Mouse (Mus musculus): ENCODE measurements at regions not wholly inside any gene's neighbourhood (a gene's known extent, or its start where the extent isn't known, plus 50 kb on each side); places are given as distances from the start of the nearest gene placed in this dataset.

DNA sequence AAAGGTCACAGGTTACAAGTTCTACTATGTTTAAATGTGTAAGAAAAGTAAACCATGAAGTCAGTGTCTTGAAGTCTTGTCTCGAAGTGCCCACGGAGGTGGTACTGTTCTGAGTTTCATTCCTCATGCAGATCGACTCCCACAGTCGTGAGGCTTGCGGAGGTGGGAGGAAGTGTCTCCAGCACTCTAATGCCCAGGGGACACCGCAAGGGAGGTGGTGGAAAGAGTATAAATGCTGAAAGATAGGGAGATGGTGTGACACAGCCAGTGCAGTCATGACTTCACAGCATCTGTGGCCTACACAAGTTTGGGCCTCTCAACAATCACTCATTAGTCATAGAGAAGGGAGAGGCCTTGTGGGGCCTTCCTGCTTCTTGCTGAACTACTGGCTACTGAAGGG, 112.8 kb upstream of the Adra1d start:
- CTCF ChIA-PET, result no interaction called here

DNA sequence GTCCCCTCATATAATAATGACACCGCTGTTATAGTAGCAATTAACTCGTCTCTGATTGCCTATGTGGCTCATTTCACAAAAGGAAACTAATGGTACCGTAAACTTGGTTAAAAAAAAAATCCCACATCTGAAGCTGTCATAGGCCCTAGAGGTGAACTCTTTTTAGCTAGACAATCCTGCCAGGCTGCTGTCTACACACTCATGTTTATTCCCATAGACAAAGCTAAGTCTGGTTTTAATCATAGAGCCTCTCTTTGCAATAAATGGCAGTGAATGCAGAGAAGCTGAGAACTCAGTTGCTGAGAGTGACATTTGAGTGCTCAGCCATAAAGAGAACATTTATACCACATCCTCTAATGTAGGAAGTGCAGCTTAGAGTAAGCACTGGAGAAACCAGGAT, 111.3 kb upstream of the Adra1d start:
- CTCF ChIA-PET, result no interaction called here

DNA sequence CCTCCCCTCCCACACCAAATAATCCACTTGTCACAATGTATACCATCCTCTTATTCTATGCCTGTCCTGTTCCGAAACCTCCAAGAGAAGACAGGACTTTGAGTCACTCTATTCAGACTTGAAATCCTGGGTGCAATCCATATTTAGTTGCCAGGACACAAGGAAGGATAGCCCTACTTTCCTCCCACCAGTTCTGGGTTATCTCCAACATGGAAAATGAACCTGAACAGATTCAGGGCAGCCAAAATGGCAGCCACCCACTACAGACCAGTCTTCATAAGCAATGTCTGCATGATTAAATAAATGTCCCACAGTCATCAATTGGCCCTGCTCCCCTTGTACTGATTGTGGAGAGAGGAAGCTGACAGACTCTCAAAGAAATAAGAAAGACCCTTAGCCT, 110.6 kb upstream of the Adra1d start:
- CTCF ChIA-PET, result no interaction called here

DNA sequence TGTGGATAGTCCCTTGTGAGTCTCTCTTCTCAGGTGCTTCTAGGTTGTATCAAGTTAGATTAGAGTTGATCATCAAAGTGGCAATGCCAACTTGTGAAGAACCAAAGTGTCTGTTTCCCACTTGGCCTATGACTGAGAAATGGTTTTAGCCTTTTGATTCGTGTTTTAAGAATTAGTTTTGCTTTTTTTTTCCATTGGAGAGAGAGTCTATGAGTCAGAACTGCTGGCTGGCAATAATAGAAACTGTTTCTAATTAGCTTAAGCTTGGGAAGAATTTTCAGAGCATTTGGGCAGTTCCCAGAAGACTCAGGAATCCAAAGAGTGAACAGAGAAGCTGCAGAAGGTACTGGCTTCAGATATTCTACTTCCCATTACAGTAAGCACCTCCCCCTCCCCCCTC, 110.1 kb upstream of the Adra1d start:
- CTCF ChIA-PET, result no interaction called here

DNA sequence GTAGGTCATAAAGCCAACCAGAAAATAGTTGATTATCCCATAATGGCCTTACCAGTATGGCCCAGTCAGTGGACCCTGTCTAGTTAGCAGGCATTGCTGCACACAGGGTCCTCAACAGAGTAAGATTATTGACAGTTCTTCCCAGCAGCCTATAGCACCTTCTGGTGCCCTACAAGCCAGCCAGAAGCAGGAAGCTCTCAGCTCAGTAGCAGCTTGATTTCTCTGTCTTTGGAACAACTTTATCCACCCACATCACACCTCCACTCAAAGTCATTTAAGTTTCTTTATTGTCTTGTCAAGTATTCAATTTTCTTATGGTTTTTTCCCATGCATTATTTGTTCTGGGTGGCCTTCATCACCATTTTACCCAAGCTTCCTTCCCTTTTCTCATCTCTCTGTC, 108.8 kb upstream of the Adra1d start:
- CTCF ChIA-PET, result no interaction called here

DNA sequence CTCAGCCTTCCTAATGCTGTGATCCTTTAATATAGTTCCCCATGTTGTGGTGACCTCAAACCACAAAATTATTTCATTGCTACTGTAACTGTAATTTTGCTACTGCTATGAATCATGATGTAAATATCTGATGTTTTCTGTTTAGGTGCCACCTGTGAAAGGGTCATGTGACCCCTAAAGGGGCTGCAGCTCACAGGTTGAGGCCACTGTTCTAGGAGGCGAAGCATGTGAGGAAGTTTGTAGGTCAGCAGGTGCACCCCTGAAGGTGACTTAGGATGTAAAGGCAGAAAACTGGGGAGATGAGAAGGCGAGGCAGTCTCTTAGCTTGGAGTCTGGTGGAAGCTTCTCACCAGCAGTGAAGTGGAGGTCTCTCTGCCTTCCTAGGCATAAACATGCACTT, 105.8 kb upstream of the Adra1d start:
- CTCF ChIA-PET, result no interaction called here

DNA sequence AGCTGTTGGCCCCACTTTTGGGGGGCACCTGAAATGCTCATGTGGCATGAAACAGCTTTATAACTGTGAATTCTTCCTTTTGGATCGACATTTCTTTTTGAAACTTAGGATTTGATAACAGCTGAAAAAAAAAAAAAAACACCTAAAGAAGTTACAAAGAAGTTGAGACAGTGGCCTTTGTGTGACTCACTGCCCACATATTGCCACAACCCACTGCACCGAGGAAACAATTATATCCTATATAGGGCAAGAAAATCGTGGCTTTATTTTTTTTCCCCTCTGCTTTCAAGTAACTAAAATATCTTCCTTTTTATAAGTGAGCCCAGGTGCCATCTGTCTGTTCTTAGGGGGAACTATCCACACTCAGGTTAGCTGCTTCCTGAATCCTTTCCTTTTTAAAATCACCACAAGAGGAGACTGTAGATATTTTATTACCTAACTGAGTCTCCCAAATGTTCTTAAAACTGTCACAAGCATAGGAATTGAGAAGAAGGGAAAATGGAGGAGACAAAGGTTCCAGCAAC, 104.8 kb upstream of the Adra1d start:
- CTCF ChIA-PET, result no interaction called here

DNA sequence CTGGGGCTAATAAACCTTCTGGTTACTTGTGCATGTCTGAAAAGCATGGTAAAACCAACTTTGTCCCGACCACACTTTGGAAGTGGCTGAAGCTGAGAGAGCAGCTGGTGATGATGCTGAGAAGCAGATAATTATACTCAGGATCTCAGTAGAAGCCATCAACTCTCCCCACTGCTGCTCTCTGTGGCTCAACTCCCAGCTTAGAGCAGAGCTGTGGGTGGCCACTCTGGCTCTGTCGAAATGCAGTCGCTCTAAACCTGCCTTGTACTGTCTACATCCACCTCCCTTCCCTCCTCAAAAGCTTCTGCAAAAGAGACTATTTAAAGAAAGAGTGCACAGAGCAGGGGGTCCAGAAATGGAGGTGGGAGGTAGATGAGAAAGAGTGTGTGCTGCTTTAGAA, 102.5 kb upstream of the Adra1d start:
- CTCF ChIA-PET, result no interaction called here

DNA sequence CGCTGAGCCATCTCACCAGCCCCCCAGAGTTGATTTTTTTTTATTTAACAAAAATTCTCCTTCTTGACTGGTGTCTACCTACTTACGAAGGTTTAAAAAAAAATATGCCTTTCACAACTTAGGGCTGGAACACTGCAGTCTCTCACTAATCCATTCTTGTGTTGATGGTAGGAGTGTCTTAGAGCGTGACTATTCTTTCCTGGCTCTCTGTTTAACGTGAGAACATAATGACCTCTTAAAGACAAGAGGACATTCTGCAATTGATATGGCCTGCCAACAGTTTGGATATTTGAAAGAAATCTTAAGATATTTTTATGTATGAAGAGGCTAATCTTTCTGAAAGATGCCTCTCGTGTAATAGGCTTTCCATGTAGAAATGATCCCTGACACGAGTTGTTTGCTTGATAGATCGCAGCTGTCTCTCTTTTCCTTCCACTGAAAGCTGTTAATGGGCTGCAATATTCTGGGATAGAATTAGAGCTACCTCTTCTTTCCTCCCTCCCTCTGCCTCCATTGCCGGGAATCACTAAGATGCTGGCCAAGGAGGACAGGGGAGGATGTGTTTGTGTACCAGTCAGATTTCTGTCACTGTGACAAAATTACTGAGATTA, 101.2 kb upstream of the Adra1d start:
- CTCF ChIA-PET, result no interaction called here

DNA sequence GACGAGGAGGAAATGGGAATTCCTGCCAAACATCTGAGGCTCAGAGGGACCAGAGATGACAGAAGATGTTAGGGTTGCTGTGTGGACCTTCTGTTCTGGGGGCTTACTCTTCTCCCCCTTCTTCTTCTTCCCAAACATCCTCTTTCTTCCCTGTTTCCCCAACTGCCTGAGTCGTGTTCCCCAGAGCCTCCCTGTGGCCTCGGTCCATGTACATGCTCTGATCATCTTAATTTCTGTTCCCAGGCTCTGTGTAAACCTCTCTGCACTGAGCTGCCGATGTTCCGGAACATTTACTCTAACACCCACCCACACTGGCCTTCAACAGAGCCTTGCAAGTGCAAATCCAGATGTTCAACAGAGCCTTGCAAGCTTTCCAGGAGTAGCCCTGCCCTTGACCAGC, 90.1 kb upstream of the Adra1d start:
- CTCF ChIA-PET, result no interaction called here

DNA sequence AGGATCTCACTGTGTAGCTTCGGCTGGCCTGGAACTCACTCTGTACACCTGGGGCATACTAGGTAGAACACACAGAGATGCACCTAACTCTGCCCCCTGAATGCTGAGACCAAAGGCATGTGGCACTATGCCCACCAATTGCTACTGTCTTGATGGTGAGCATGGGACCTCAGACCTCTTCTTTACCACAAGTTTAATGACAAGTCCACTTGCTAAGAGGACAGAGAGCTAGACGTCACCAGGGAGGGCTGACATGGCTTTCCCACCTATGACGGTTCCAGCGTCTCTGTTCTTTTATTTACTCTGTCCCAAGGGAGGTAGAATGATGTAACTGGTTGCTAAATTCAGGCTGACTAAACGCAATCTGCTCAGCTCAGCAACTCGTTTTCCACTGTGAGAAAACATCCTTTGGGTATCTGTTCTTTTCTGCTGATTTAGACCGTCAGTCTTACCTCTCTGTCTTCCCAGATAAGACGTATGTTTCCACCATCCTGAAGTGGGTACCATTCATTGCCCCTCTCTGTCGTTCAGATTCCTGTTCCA, 88.6 kb upstream of the Adra1d start:
- CTCF ChIA-PET, result no interaction called here

DNA sequence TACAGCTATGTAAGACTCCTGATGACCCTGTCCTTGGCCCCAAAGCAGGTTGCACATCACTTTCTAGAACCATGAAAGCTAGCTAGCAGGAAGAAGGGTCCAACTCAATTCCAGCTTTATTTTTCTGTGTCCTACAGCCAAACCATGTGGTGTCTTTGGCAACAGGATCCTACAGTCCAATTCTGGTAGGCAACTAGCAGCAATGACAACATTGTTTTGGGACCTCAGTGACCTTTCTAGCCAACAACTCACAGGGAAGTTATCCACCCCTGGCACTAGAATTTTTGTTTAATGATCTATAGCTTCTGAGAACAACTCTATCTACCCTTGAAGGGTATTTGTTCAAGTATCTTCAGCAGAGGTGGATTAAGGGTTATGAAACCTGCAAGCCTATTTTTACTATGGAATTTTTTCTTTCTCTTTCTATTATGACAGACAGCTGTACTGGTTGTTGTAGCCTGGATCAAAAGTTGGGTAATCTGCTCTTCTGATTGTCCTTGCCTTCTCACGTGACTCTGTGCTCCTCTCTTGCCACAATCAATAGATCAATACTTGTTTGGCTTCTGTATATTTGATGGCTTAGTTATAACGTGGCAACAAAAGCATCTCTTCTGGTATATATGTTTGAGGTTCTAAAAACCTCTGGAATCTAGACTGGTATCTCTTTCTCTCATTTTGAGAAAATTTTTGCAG, 82.2 kb upstream of the Adra1d start:
- CTCF ChIA-PET, result no interaction called here

DNA sequence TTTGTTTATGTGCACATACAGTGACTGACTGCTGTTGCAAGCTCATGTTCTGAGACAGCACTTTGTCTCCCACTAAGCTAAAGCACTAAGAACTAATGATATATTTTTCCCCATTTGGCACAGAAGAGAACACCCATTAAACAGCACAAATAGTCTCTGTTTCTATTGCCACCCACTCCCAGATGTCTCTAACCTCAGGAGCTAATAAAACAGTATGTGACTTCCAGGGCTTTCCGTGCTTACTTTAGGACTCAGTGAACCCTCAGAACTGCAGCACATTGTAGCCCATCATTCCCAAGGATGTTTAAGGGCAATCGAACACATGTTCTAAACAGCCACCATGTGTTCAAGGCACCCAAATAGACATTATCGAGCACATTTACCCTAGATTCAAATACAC, 80.4 kb upstream of the Adra1d start:
- CTCF ChIA-PET, result no interaction called here

DNA sequence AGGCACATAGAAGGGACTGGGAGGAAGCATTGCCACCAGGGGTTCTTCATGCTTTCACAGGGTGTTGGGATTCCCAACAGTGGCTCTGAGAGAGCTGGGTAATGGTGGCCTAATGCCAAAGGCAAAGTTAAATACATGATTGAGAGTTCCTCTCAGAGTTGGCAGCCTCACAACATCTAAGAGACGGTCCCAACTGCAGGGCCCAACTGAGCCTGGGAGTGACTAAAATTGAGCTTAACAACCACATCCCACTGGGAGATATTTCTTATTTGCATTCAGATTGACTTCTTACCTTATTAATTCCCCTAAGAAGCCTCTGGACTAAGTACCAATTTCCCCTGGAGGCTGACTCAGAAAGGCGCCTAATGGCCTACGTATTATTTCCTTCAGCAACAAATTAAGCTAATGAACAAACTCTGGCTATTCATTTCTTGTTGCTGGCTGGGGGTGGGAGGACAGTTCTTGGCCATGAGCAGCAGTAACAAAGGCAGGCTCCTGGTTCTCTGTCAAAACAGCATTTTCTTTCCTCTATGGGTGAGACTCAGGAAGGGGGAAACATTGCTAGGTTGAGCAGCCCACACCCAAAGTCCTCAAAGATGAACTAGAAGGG, 77.0 kb upstream of the Adra1d start:
- CTCF ChIA-PET, result no interaction called here

DNA sequence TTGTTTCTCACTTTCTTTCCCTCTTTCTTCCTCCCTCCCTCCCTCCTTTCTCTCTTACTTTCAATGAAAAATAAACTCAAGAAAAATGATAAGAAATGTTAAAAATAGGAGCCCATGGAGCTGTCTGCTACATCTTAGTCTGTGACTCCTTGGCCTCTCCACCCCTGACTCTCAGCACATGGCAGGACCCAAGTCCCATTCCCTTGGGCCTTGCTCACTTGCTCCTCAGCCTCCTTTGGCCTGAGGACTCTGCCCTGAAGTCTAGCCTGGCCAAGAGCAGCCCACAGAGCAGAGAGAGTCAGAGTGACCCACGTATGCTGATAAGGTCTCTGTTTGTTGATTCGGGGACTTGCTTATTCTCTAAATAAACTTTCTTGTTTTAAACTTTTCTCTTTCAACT, 73.7 kb upstream of the Adra1d start:
- CTCF ChIA-PET, result no interaction called here

DNA sequence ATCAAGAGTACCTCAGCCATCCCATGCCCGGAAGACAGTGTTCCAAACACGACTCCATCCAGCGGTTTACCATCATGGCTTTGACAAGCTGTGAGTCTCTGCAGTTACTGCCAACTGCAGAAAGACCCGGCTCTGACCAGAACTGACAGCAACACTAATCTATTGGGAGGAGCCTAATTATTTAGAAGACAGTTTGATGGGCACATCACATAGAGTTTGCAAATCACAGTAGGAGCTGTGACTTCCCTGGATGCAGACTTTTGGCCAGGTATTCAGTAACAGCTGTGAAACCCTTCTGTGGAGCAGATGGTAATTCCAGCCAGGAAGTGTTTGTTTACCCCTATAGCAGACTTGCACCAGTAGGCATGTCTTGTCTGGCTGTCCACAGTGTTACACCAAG, 55.8 kb upstream of the Adra1d start:
- CTCF ChIA-PET, result no interaction called here

DNA sequence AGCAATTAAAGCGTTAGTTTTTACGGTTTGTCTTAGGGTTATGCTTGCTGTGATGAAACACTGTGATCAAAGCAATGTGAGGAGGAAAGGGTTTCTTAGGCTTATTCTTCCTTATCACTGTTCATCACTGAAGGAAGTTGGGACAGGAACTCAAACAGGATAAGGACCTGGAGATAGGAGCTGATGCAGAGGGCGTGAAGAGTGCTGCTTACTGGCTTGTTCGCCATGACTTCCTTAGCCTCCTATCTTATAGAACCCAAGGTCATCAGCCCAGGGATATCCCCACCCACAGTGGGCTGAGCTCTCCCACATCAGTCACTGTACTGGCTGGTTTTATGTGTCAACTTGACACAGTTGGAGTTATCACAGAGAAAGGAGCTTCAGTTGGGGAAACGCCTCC, 50.4 kb upstream of the Adra1d start:
- CTCF ChIA-PET, result no interaction called here

Measured in spleen, embryonic (tissue).